Mouse (Mus musculus): ENCODE measurements around the gene Ubxn11.
"Not testable (repeated sequence)": the region's sequence is repeated elsewhere in the genome, so short reads cannot be mapped to it uniquely, and the experiment has no call there.

Ubxn11 gene

DNA sequence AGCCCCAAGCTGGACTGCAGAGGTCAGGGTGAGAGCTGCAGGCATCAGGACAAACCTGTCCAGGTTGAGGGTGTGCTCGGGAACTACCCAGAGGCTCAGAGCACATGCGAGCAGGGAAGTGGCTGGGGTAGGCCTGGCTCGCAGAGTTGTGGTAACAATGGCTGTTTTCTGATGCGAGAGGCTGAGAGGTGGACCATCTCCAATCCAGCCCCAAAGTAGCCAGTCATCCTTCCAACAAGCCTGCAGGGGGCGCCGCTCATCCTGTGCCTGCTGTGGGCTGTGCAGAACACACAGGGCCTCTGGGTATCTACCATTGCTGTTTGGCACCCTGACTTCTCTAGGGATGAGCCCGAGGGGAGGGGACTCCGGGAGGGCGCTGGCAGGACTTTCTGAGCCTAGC lies 17.3 kb downstream of the Ubxn11 start:
- DNase-seq = no peak

DNA sequence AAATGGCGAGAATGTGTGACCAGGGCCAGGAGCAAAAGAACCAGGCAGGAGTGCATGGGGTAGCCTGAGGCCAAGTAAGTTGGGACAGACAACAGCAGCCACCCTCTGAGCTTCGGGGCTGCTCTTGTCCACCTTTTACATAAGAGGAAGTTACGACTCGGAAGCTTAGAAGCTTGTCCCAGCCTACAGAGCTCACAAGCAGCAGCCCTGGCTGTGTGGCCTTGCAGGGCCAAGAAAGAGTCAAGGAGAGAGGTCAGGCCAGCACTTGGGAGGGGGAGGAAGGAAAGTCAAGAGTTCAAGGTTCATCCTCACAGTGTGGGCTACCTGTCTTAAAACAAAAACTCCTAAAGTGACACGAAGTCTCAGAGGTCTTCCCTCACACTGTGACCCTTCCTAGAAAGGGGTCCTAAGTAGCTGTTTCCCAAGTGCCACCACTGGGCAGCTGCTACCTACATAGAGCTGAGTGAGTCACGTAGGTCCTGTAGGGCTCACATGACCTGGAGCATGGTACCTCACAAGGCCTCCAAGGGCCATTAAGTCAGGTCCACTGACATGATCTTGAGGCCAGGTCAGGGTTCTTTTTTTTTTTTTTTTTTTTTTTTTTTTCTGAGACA lies 17.9 kb downstream of the Ubxn11 start:
- no peak for DNase-seq

DNA sequence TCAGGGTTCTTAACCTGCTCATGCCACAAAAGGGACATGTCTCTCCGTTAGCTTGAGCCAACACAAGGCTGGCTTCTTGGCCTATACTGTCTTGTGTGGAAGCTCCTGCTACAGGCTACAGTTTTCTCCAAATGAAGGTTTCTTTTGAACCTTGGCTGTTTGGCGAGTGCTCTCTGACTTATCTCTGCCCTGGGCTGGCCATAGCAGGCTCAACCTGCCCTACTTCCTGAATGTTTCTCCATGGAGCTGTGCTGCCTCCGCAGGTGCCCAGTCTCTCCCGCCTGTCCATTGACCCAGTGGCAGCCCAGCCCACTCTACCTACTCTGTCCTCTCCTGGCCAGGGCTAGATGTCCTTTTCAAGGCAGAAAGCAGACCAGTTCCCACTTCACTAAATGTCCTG lies 18.5 kb downstream of the Ubxn11 start:
- no peak for DNase-seq

DNA sequence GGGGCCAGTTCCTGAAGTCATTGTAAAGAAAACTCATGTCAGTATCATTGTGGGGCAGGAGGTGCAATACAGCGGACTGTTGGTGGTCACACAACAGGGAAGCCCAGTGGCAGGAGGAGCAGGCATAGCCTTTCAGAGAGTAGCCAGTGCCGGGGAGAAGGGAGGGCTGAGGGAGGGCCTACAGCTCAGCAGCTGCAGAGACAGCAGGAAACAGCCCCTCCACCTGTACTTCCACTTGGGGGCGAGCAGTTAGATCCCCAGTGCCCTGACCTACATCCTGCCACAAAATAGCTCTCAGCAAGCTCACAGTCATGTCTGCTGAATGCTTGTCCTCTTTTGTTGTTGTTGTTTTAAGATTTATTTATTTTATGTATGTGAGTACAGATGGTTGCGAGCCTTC lies 19.2 kb downstream of the Ubxn11 start:
- no peak for DNase-seq

DNA sequence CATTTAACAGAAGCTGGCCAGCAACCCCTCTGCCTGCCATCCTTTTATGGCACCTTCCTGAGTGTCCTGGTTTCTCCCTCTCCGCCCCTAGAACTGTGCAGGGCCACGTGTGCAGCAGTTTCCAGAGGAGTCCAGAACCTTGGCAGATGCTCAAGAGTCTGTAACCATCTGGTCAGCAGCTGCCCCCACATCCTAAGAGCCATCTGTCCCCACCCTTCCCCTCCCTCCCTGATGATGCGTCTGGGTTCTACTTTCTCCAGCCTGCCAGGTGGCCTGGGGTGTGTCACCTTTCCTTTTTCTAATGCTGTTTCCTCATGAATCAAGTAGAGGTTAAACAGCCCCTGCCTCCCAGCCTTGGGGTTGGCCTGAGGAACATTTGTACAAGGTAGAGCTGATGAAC lies 19.9 kb downstream of the Ubxn11 start:
- no peak for DNase-seq

DNA sequence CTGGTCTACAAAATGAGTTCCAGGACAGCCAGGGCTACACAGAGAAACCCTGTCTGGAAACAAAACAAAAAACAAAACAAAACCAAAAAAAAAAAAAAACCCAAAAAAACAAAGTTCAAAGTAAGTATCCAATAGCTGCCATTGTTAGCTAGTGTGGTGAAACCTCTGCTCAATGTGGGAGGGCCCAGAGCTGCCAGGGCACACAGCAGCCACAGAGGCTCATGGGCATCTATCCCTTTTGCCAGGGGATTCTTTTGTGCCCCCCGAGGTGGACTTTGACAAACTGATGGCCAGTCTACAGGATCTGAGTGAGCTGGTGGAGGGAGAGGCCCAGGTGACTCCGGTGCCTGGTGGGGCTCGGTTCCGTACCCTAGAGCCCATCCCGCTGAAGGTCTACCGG lies 20.8 kb downstream of the Ubxn11 start:
- no peak for DNase-seq

DNA sequence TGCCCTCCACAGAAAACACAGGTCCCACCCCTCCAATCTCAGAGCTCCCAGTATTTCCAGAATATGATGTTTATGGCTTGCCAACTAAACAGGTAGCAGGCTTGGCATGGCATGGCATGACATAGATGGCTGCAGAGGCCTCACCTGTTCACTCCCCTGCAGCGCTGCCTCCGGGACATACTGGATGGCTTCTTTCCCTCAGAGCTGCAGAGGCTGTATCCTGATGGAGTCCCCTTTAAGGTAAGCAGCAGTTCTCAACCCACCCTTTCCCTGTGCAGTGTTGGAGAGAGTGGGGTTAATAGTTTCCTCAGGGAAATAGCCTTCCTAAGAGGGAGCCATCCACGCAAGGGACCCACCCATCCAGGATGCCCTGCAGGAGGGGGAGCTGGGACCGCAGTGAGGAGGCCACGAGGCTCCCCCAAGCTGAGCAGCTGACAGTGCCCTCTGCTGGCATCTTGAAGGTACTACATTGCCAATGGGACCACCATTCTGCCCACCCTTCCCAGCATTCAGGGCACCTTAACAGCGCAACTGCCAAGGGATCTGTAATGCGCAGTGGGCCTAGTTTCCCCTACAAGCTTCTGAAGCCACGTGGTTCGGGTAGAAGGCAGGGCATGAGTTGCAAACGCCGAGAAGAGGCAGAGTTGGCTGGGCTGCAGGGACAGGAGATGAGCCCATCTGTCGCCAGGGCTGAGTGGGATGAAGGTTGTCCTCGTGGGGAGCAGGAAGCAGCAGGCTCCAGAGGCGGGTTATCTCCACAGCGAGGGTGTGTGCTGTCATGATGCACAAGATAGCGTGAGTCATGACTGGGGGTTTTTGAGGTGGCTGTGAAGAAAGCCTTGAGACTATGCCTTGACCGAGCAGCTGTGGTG lies 21.5 kb downstream of the Ubxn11 start:
- no peak for DNase-seq

DNA sequence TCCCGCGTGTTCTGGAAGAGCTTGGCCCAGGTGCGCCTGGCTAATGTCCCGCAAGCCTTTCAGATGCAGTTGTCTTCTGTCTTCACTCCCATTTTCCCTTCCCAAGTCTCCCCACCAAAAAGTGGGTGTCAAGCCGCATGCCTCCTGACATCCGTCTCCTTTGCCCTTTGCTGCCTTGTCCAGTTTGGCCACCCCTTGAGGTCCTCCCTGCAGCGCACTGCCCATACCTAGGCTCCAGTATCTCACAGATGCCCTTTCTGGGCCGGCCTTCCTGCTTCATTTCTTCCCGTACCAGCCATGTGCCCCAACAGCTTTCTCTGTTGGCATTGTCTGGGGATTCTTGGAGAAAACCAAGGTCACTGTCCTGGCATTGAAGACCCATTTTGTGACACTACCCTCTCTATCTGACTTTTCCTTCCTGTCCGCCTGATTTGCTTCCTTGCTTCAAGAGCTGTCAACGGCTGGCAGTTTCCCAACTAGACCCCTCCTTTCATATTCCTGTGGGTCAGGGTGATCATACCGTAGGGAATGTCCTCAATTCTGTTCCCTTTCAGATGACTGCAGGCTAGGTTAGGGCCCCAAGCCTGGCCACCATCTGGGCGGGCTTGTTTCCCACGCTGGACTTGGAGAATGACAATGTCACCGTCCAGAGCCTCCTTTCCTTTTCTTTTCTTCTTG lies 23.2 kb downstream of the Ubxn11 start:
- DNase-seq = no peak

DNA sequence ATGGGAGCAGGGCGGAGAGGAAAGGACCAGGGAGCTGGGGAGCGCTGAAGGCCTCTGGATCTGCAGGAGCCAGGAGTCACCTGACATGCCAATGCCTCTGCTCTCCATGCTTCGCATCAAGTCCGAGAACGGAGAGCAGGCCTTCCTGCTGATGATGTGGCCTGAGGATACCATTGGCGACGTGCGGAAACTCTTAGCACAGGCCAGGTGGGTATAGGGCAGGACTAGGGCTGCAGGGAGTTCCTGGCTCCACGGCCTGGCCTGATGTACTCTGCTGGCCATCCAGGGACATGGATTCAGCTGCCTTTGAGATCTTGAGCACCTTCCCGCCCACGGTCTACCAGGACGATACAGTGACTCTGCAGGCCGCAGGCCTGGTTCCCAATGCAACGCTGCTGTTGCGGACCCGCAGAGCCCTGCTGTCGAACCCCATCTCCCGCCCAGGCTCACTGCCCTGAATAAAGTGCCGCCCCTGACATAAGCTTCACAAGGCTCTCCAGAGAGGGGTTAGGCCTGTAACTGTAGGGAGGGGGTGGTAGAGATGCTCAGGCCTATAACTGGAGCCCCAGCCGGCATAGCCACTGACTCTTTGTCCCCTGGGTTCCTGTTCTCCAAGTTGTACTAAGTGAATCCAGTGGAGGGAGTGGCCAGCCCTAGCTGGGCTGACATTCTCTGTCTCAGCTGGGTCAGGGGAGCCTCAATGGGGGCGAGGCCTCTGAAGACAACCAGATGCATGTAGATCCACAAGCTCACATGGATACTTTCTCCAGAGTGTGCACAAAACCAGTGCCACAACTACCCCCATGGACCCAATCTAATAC lies 24.1 kb downstream of the Ubxn11 start:
- DNase-seq = no peak

DNA sequence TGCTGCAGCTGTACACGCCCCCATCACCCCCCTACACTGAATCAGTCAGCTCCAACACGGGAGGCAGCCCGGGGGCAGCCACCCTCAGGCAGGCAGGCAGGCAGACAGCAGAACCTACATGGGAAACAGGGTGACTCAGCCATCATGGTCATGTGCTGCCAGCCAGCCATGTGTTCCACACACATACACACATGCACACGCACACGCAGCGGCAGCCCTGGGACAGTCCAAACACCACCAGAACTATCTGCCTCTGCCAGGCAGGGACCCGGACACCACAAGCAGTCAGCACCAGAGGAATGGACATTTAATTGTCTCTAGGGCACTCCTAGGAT lies 24.7 kb downstream of the Ubxn11 start:
- DNase-seq = no peak

DNA sequence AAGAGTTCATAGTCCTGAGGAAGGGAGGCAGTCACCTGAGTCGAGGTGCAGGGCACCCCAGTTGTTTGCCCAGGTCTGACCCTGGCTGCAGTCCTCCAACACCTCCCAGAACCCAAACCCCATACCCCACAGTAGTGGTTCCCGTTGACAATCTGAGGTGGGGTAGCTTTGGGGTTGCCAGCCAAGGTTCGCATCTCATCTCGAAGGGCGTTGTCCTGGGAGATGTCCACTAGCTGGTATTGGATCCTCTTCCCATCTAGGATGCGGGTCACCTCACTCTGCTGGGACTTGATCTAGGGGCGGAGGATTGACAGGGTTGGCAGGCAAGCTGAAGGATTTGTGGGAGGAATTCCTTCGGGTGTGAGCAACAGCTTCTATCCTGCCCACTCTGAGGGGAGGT lies 25.4 kb downstream of the Ubxn11 start:
- DNase-seq = no peak

DNA sequence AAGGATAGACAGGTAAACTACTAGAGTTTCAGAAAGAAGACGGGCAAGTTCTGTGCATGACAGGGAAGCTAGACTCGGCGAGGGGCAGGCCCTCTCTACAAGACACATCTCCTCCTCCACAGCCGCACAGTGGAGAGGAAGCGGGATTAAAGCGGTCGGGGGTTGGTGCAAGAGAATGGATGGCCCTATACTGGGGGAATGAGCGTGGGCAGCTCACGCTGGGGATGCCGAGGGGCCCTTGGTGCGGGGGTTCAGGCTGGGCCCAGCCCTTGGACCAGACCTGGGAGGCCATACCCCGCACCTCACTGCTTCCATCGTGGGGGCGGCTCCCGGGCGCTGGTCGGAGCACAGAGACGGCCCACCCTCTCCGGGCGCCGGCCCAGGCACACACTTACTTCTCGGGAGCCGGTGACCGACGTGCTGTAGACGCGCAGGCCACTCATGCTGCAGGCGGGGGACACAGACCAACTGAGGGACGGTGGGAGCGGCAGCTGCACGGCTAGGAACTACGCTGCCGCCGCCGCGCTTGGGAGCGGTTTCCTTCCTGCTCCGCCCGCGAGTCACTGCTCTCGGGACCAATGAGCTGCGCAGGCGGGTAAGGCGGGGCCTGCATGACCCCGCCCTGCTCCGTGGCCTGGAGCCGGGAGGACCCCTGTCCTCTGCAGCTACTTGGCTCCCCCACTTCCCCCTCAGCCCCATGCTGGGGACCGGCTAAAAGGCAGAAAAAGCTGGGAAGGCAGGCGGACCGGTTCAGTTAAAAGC lies 26.0 kb downstream of the Ubxn11 start, which contains the start of gene Sh3bgrl3:
Gene Sh3bgrl3, minus strand, starts transcription at position 569 of the 762 bp plus-strand sequence.
- DNase-seq = peak; percentile 81 to 87

DNA sequence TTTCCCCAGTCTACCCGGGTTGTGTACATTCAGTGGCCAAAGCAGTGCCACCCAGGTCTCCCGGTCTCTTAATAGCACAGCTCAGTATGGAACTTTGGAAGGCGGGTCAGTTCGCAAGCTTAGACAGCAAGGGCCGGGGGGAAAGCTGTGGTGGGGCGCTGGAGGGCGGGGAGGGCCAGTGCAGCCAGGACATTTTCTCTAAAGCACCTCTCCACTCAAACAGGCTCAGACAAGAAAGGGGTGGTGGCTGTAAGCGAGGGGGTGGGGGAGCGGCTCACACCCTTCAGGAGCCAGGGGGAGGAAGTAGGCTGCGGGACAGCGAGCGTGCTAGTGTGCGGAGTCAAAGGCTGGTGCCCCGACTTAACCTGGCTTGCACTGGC lies 26.6 kb downstream of the Ubxn11 start:
- DNase-seq = no peak

DNA sequence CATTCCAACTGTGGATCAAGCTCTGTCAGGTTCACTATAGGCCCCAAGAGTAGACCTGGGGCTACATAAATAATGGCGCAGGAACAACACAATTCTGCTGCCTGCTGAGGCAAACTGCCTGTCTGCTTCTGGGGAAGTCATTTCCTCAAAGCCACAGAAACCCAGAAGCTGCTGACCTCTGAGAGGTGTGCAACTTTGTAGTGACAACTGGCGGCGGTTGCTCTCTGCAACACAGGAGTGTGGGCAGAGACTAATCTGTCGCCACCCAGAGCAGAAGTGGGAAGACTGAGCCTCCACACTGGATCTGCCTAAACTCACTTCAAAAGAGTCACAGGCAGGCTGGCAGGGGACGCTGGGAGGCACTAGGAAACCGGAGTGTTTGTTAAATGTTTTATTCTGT lies 27.1 kb downstream of the Ubxn11 start:
- no peak for DNase-seq

DNA sequence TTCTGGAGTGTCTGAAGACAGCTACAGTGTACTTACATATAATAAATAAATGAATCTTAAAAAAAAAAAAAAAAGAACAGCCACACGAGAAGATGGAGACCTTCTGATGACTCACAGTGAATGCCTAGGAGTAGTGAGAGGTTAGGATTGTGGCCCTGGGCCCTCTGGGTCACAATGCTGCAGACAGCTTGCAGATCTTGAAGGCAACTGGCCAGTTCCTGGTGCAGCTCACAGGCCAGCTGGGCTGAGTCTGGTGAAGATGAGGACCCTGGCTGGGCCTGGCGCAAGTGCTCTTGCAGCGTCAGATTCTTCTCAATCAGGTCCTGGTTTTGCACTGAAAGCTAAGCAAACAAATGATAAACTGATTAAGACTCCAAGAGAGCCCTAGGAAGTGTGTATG lies 29.7 kb downstream of the Ubxn11 start:
- DNase-seq = no peak

DNA sequence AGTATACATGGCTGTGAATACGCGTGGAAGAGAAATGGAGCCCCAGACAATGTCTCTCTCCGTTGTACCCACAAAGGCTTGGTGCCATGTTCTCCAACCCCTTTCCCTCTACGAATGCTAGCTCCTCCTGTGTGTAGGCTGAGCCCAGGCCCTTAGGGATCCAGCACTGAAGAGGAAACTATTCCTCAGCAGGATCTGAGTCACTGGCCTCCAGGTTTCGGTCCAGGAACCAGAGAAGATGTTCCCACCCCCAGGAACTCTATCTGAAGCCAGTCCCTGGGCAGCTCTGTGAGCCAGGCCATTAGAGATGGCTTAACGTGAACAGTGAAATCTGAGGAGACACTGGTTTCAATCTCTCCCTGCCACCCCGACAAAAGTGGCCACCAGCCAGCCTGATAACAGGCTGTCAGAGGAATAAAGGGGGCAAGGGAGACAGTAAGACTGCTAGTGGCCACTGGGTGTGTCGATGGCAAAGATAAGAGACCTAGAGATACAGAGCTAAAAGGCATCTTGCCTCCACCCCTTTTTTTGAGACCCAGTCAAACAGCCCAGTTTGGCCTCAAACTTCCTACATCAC lies 30.2 kb downstream of the Ubxn11 start:
- no peak for DNase-seq

DNA sequence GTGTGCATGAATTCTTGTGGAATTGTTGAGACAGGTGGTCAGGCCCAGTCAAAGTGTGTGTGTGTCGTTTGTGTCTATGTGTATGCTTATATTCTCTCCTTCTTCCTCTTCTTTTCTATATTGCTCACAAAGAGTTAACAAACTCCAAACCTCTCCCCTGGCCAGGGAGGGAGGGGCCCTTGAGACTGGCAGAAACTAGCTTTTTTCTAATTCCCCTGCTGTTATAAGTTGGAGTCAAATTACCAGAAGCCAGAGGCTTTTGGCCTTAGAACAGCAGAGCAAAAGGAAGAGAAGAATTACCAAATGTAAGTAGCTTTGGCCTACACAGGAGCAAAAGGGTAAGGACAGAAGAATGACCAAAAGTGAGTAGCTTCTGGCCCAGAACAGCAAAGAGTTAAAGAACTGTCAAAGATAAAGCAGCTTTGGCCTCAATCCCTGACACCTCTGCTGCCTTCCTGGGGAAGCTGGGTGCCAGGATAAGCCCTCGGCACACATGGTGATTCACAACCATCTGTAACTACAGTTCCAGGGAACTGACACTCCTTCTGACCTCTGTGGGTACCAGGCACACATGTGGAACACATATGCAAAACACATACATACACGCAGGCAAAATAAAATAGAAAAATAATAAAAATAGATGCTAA lies 34.0 kb downstream of the Ubxn11 start:
- no peak for DNase-seq

DNA sequence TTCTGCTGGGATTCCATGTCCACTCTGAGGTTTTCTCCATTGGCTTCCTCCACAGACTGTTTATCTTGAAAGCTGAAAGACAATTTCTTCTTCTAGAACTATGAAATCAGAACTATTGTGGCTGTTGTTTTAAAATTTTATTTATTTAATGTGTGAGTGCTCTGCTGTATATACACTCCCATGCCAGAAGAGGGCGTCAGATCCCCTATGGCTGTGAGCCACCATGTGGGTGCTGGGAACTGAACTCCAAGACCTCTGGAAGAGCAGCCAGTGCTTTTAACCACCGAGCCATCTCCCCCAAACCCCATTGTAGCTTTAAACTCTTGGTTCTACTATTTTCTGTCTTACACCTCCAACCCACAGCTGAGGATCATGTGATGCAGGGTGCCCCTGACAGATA lies 36.5 kb downstream of the Ubxn11 start:
- no peak for DNase-seq

DNA sequence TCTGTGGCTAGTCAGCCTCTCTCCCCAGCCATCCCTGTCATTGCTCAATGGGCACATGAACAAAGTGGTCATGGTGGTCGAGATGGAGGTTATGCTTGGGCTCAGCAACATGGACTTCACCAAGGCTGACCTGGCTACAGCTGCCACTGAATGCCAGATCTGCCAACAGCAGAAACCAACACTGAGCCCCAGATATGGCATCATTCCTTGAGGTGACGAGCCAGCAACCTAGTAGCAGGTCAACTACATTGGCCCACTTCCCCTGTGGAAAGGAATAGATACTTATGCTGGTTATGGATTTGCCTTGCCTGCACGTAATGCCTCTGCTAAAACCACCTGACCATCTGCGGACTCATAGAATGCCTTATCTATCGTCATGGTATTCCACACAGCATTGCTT lies 41.9 kb downstream of the Ubxn11 start:
- not testable (repeated sequence) for DNase-seq

DNA sequence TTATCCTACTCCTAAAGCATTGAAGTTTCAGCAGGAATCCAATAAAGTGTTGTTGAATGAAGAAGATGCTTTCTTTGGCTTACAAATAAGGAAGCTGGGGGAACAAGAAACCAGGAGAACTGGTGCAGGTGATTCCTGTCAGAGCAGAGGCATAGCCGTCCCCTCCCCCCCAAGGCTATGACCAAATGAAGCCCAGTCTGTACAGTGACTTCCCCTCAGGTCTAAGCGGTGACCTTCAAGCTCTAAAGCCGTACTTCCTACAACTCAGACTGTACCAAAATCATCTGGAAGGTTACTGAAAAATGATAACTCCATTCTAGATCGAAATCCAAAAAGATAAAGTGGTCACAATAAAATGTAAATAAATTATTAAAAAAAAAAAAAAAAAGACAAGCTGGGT lies 47.0 kb downstream of the Ubxn11 start:
- DNase-seq = no peak

DNA sequence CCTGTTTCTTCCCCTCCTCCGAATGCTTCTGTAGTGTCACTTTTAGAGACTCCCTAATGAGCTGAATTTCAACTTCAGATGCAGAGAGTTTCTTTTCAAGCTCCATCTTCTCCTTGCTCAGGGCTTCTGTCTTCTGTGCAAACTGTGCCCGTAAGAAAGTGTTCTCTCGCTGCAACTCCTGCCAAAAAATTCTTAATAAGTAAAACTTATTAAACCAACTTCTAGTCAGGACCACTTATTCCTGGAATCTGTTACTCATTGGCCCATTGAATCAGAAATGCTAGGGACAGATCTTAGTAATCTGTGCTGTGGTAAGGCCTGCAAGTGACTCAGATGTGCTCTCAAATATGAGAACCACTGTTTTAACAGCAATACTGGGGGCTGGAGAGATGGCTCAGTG lies 49.7 kb downstream of the Ubxn11 start:
- DNase-seq = peak; percentile 31 to 54

DNA sequence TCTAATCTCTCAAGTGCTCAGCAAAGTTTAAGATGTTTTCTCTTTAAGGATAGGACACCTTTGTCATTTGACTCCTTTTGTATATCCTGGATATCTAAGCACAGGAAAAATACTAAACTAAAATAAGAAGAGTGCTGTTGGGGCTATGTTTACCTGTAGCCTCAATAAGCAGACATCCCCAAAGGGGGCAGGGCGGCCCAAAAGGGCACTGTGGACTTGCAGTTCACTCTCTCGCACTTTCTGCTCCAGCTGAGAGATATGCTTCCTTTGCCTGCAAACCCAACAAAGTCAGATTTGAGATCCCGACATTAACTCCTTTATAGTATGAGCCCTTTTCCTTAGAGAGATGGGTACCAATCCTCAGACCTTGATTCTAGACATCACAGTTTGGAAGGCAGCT lies 51.3 kb downstream of the Ubxn11 start:
- peak in 1 of 2 experiments; percentile 35 for DNase-seq
